Mouse (Mus musculus): ENCODE results near the gene Cst8. TPM values are rescaled to one million over a fixed set of nuclear protein-coding genes. Genes with fewer than 3 reads are reported as not detected.

Cst8 gene
- polyA plus RNA-seq, 1 experiment = not detected

DNA sequence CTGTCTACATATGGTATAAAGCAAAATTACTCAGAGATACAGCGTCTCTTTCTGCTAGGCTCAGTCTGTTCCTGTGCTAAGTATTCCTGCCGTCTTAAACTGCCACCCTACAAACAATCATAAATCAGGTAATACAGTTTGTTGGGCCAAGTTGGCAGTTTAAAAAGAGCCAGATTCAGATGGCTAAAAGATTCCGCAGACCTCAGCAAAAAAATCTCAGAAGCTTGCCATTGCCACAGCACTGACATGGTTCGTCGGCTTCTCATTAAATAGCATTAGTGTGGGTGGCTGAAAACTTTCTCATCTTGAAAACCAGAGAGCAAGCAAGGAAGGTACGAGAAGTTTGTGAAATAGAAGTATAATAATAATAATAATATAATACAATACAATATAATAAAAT, 8.1 kb downstream of the Cst8 start:
- Histone ChIP-seq H3K27ac (ENCODE audit: insufficient read depth, low read length) (no peak overlapping the region), H3K4me3 (ENCODE audit: insufficient read depth, low read length) (no peak overlapping the region), H3K4me1 (ENCODE audit: control insufficient read depth, insufficient read depth, low read length) (no peaks in the 10 kb centered on the region)
- TF ChIP-seq POLR2A (IDR thresholded peaks at IDR 0.05; ENCODE audit: low read depth, low read length) (no peak), CTCF (IDR thresholded peaks at IDR 0.05; ENCODE audit: borderline replicate concordance, insufficient read depth, low read length) (no peak)

DNA sequence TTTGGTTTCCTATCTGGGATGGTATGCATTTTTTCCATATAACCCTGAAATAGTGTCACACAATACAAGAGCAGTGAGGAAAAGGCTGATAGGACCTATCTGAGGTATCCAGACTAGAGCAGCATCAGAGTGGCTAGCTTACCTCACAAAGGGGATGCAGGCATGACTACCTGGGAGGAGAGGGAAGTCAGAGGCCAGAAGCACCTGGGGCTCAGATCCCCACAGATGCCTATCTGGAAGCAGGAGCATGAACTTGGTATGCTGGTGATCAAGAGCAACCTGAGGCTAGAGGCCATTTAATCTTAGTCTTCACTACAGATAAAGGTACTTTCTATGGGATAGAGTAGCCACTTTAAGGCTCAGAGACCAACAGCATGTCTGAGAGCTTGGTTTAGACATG, 21.3 kb downstream of the Cst8 start, which contains the start of gene Cst13:
TSS of gene Cst13 (plus strand) at position 173 of the 400 bp plus-strand sequence.
- Histone ChIP-seq H3K4me1 (ENCODE audit: control insufficient read depth, insufficient read depth, low read length) (no peaks in the 10 kb centered on the region), H3K27ac (ENCODE audit: insufficient read depth, low read length) (no peak within 1 kb of the TSS), H3K4me3 (ENCODE audit: insufficient read depth, low read length) (no peak within 1 kb of the TSS)
- TF ChIP-seq POLR2A (IDR thresholded peaks at IDR 0.05; ENCODE audit: low read depth, low read length) = no peak

DNA sequence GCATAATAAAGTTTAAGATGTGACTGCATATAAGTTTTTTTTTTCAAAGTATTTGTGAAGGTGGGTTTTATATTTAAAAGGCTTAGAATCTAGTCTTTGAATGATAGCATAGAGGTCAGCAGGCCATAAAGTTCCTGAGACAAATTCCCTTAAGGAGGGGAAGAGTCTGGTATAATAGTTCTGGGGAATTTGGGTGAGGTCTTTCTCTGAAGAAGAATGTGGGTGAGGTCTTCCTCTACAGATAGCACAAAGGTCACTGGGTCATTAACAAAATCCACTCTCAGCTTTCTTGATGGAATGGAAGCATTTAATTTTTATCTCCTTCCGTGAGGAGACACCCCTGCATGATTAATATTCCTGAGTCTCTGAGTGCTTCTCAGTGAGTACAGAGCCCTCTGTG, 27.4 kb downstream of the Cst8 start:
- Histone ChIP-seq H3K27ac (ENCODE audit: insufficient read depth, low read length) (no peak overlapping the region), H3K4me3 (ENCODE audit: insufficient read depth, low read length) (no peak overlapping the region), H3K4me1 (ENCODE audit: control insufficient read depth, insufficient read depth, low read length) (no peaks in the 10 kb centered on the region)
- no peak for TF ChIP-seq POLR2A (IDR thresholded peaks at IDR 0.05; ENCODE audit: low read depth, low read length)
- no peak for TF ChIP-seq CTCF (IDR thresholded peaks at IDR 0.05; ENCODE audit: borderline replicate concordance, insufficient read depth, low read length)

DNA sequence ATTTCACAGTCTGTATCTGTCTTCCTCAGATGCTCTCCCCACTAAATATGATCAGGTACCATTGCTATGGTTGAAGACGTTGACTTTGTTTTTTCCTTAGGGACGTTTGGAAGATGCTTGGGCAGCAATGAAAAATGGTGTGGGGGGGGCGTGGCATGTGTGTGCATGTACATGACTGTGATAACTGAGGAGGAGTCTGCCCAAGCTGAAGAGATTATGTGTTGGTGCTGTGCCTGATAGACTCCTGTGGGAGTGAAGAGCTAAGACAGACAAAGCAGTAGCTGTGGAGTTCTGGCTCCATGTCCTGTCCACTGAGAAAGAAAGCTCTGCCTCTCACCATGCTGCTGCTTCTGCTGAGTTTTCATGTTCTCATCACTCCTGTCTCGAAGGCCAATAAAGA, 36.3 kb downstream of the Cst8 start, which contains the start of gene Cst9:
TSS of gene Cst9 (plus strand) at position 236 of the 400 bp plus-strand sequence.
- Histone ChIP-seq H3K27ac (ENCODE audit: insufficient read depth, low read length) (no peak within 1 kb of the TSS), H3K4me3 (ENCODE audit: insufficient read depth, low read length) (no peak within 1 kb of the TSS), H3K4me1 (ENCODE audit: control insufficient read depth, insufficient read depth, low read length) (no peaks in the 10 kb centered on the region)
- TF ChIP-seq CTCF (IDR thresholded peaks at IDR 0.05; ENCODE audit: borderline replicate concordance, insufficient read depth, low read length) (no peak), POLR2A (IDR thresholded peaks at IDR 0.05; ENCODE audit: low read depth, low read length) (no peak)

DNA sequence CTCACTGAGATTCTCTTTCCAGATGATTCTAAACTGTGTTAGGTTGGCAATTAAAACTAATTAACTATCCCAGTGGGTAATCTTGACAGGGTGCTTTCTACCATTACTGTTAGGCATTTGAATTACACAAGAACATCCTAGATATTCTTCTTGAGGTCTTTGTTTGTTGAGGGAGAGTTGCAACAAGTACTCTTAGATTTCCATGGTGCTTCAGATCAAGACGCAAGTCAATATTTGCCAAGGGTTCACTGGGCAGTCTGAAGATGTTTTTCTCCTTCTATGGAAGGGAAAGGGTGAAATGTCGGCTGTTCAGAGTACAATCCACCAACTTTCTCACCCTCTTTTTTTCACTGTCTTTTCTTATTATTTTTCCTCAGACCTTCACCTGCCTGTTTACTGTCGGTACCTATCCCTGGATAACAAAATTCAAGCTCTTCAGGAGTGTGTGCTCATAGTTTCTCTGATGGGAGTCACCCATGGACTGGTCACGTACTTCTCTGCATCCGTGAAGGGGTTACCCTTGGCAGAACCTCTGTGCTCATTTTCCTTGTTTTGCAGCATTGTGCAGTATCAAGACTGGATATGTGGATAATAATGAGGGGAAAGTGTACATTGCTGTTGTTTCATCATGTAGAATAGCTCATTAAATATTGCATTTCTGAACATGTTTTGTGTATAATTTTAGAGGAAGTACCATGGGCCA, 39.6 kb downstream of the Cst8 start:
- H3K4me1 ChIP-seq (ENCODE audit: control insufficient read depth, insufficient read depth, low read length) = no peaks in the 10 kb centered on the region
- TF ChIP-seq POLR2A (IDR thresholded peaks at IDR 0.05; ENCODE audit: low read depth, low read length) (no peak), CTCF (IDR thresholded peaks at IDR 0.05; ENCODE audit: borderline replicate concordance, insufficient read depth, low read length) (no peak)
- H3K4me3 ChIP-seq (ENCODE audit: insufficient read depth, low read length) = no peak overlapping the region

DNA sequence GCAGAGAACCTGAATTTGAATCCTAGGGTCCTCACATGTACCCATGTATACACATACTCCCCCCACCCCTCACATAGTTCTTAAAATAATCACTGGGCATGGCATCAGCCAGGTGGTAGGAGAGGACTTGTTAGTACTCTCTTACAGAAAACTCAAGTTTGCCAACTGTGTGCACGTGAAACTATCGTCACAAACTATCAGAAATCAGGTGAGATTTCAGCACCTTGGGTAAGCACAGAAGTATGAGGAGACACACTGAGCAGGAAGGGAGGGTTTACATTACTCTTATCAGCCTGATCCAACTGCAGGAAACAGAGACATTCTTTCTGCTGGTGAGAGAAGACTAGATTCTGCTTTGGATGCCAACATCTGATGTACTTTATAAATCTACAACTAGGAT, 40.6 kb downstream of the Cst8 start:
- Histone ChIP-seq H3K4me3 (ENCODE audit: insufficient read depth, low read length) (no peak overlapping the region), H3K4me1 (ENCODE audit: control insufficient read depth, insufficient read depth, low read length) (no peaks in the 10 kb centered on the region), H3K27ac (ENCODE audit: insufficient read depth, low read length) (no peak overlapping the region)
- TF ChIP-seq CTCF (IDR thresholded peaks at IDR 0.05; ENCODE audit: borderline replicate concordance, insufficient read depth, low read length) (no peak), POLR2A (IDR thresholded peaks at IDR 0.05; ENCODE audit: low read depth, low read length) (no peak)

More for the DNA sequence above, 39.6 kb downstream of the Cst8 start:
- no peak overlapping the region for H3K27ac ChIP-seq (ENCODE audit: insufficient read depth, low read length)

DNA sequence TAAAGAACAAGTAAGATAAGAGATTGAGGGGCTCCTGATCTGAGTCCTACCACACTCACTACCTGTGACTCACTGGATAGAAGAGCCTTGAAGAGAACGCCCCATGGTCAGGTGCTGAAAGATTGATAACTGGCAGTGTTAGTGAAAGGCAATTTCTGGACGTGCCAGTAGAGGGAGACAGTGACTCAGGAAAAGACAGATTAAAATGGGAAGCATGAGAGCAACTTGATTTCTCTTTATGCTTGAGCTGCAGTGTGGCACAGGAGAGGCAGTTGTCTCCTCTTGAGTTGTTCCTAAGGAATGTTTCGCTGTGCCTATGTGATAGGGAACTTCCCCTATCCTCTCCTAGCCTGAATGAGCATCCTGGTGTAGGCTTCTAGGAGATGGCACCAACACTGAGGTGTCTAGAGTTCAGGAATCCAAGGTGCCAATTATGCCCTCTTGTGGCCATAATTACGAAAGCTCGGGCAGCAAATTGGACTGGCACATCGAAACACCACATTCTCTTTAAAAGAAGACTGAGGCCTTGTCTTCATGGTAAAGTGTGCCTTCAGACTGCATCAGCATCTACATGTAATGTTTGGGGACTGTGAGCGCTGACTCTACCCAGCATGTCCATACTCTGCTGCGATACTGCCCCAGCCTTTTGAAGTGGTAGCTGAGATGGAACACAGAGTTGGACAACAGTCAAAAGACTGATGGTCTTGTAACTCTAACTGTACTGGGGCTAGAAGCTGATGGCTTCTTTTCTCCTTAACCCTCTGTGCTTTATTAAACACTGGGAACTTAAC, 52.7 kb downstream of the Cst8 start:
- TF ChIP-seq CTCF (IDR thresholded peaks at IDR 0.05; ENCODE audit: borderline replicate concordance, insufficient read depth, low read length) (no peak), POLR2A (IDR thresholded peaks at IDR 0.05; ENCODE audit: low read depth, low read length) (no peak)
- Histone ChIP-seq H3K27ac (ENCODE audit: insufficient read depth, low read length) (no peak overlapping the region), H3K4me3 (ENCODE audit: insufficient read depth, low read length) (no peak overlapping the region), H3K4me1 (ENCODE audit: control insufficient read depth, insufficient read depth, low read length) (peaks cover under 1% of the 10 kb centered on the region; the same call in 1 of the 2 replicates)

Other genes with a start within 250 kb of the Cst8 start
- gene Nxt1, start 126.2 kb upstream of the Cst8 start, polyA plus RNA-seq (2011; ENCODE audit: insufficient read length, low read depth, missing spikeins) = 19.8 and 25.5 TPM in 2 replicates
- 17.8 and 23.5 TPM in 2 replicates for gene Gzf1, start 117.8 kb upstream of the Cst8 start, polyA plus RNA-seq (2011; ENCODE audit: insufficient read length, low read depth, missing spikeins)
- 2.5 and 2.8 TPM in 2 replicates for gene Napb, start 66.3 kb upstream of the Cst8 start, polyA plus RNA-seq (2011; ENCODE audit: insufficient read length, low read depth, missing spikeins)
- not detected in 2 replicates for gene Cstl1, start 48.4 kb upstream of the Cst8 start, polyA plus RNA-seq (2011; ENCODE audit: insufficient read length, low read depth, missing spikeins)
- not detected in 2 replicates for gene Cst11, start 27.3 kb upstream of the Cst8 start, polyA plus RNA-seq (2011; ENCODE audit: insufficient read length, low read depth, missing spikeins)
- gene 8030411F24Rik, start 16.8 kb upstream of the Cst8 start, polyA plus RNA-seq (2011; ENCODE audit: insufficient read length, low read depth, missing spikeins) = not detected in 2 replicates
- not detected in 2 replicates for gene Cst12, start 9.4 kb upstream of the Cst8 start, polyA plus RNA-seq (2011; ENCODE audit: insufficient read length, low read depth, missing spikeins)
- gene Cst13, start 21.3 kb downstream of the Cst8 start, polyA plus RNA-seq (2011; ENCODE audit: insufficient read length, low read depth, missing spikeins) = not detected in 2 replicates
- gene Cst9, start 36.4 kb downstream of the Cst8 start, polyA plus RNA-seq (2011; ENCODE audit: insufficient read length, low read depth, missing spikeins) = not detected in 2 replicates
- gene 9230104L09Rik, start 66.3 kb downstream of the Cst8 start, polyA plus RNA-seq (2011; ENCODE audit: insufficient read length, low read depth, missing spikeins) = not detected in 2 replicates
- 381 and 419 TPM in 2 replicates for gene Cst3, start 76.9 kb downstream of the Cst8 start, polyA plus RNA-seq (2011; ENCODE audit: insufficient read length, low read depth, missing spikeins)
- gene Gm1330, start 204.5 kb downstream of the Cst8 start, polyA plus RNA-seq (2011; ENCODE audit: insufficient read length, low read depth, missing spikeins) = not detected in 2 replicates
- gene Gm10750, start 218.5 kb downstream of the Cst8 start, polyA plus RNA-seq (2011; ENCODE audit: insufficient read length, low read depth, missing spikeins) = not detected in 2 replicates